Mouse (Mus musculus) hindbrain, embryonic 15.5 days (tissue): ENCODE results near the gene Ccdc80. TPM values are rescaled to one million over a fixed set of nuclear protein-coding genes. Genes with fewer than 3 reads are reported as not detected.

Experiments
- ATAC-seq: fragments of 200-750 bp; cut with Nextera tagmentation; 2 replicates; pipeline ENCODE4 v1.8.0; 2017; ENCODE audit warnings: low read depth, moderate number of reproducible peaks, moderate TSS enrichment; ENCODE audit not compliant: low FRiP score
- H3K27ac ChIP-seq: fragments of 300-500 bp; sonication (generic); replicated peaks from 2 replicates; pipeline ENCODE4 v1.5.1; 2015; ENCODE audit warnings: mild to moderate bottlenecking, inconsistent platforms
- H3K27me3 ChIP-seq: fragments of 300-500 bp; sonication (generic); 2 replicates; pipeline ENCODE4 v1.6.1; 2015; ENCODE audit warnings: control low read depth, inconsistent platforms
- H3K36me3 ChIP-seq: fragments of 300-500 bp; sonication (generic); 2 replicates; pipeline ENCODE4 v1.6.1; 2015; ENCODE audit warnings: control low read depth, inconsistent platforms
- H3K4me1 ChIP-seq: fragments of 300-500 bp; sonication (generic); replicated peaks from 2 replicates; pipeline ENCODE4 v1.6.1; 2015; ENCODE audit warnings: control low read depth, inconsistent platforms
- H3K4me2 ChIP-seq: fragments of 300-500 bp; sonication (generic); 2 replicates; pipeline ENCODE4 v1.6.1; 2015; ENCODE audit warnings: moderate library complexity, mild to moderate bottlenecking, inconsistent platforms
- H3K4me3 ChIP-seq: fragments of 300-500 bp; sonication (generic); 2 replicates; pipeline ENCODE4 v1.5.1; 2015; ENCODE audit warnings: mild to moderate bottlenecking, inconsistent platforms
- H3K9ac ChIP-seq: fragments of 300-500 bp; sonication (generic); 2 replicates; pipeline ENCODE4 v1.6.1; 2015; ENCODE audit warnings: inconsistent platforms
- H3K9me3 ChIP-seq: fragments of 300-500 bp; sonication (generic); 2 replicates; pipeline ENCODE4 v1.6.1; 2016; ENCODE audit warnings: control low read depth, inconsistent platforms
- whole genome bisulfite sequencing: fragments of 180-500 bp; shearing (Covaris S2); methylation state at CpG from one replicate; pipeline ENCODE4 v1.1.7; 2015; 5-methylcytosine and 5-hydroxymethylcytosine counted together
- polyA plus RNA-seq: library from polyadenylated mRNA; unstranded; fragments of >200 nt; fragmentation: Nextera tagmentation; extraction: Ambion mirVana; gene quantifications from 2 replicates; pipeline ENCODE4 v1.2.1, GENCODE M21; 2015

The Ccdc80 gene
- polyA plus RNA-seq, 1 experiment from 2014 or later, result 11.6 TPM

- H3K4me2 ChIP-seq, result no peak overlapping the region
- H3K4me1 ChIP-seq, result peaks cover 13% of the 10 kb centered on the region
- no peaks in the 10 kb centered on the region for H3K9me3 ChIP-seq
- H3K9ac ChIP-seq, result no peak overlapping the region
- H3K27me3 ChIP-seq, result no peaks in the 10 kb centered on the region
- 94% methylated on average over 13 of the region's 13 CpGs for WGBS
- ATAC-seq, result no peak
- H3K4me3 ChIP-seq, result no peak overlapping the region
- no peaks in the 10 kb centered on the region for H3K36me3 ChIP-seq
- no peak overlapping the region for H3K27ac ChIP-seq
Measured at GRCm38 (mm10) chr16:45095030-45095429, 1.8 kb downstream of the Ccdc80 start.

- Histone ChIP-seq H3K36me3 (no peaks in the 10 kb centered on the region), H3K4me3 (no peak overlapping the region), H3K27ac (no peak overlapping the region), H3K27me3 (no peaks in the 10 kb centered on the region), H3K4me2 (no peak overlapping the region), H3K9ac (no peak overlapping the region), H3K9me3 (no peaks in the 10 kb centered on the region), H3K4me1 (peaks cover 13% of the 10 kb centered on the region)
- 87% methylated on average over 26 of the region's 26 CpGs for WGBS
- ATAC-seq, result no peak
Measured at GRCm38 (mm10) chr16:45095561-45096482, 2.6 kb downstream of the Ccdc80 start.

GRCm38 (mm10) chr16:45097467-45097866 is 4.3 kb downstream of the Ccdc80 start:
- Histone ChIP-seq H3K9ac (no peak overlapping the region), H3K27me3 (no peaks in the 10 kb centered on the region), H3K9me3 (no peaks in the 10 kb centered on the region), H3K4me2 (no peak overlapping the region), H3K4me1 (peaks cover 13% of the 10 kb centered on the region), H3K27ac (no peak overlapping the region), H3K36me3 (no peaks in the 10 kb centered on the region), H3K4me3 (no peak overlapping the region)
- no peak for ATAC-seq
- 96% methylated on average over 2 of the region's 2 CpGs for WGBS

GRCm38 (mm10) chr16:45098186-45098885 is 5.1 kb downstream of the Ccdc80 start:
- 54% methylated on average over 10 of the region's 10 CpGs for WGBS
- Histone ChIP-seq H3K27me3 (no peaks in the 10 kb centered on the region), H3K4me2 (no peak overlapping the region), H3K4me1 (peaks cover 12% of the 10 kb centered on the region), H3K9ac (no peak overlapping the region), H3K27ac (no peak overlapping the region), H3K36me3 (no peaks in the 10 kb centered on the region), H3K9me3 (no peaks in the 10 kb centered on the region), H3K4me3 (no peak overlapping the region)
- ATAC-seq, result no peak

- Histone ChIP-seq H3K4me1 (peaks cover 10% of the 10 kb centered on the region), H3K9me3 (no peaks in the 10 kb centered on the region), H3K4me2 (no peak overlapping the region), H3K36me3 (no peaks in the 10 kb centered on the region), H3K27ac (no peak overlapping the region), H3K27me3 (no peaks in the 10 kb centered on the region), H3K9ac (no peak overlapping the region), H3K4me3 (no peak overlapping the region)
- 62% methylated on average over 6 of the region's 6 CpGs for WGBS
- peak; percentile 34; the same call in 1 of the 2 replicates for ATAC-seq
Measured at GRCm38 (mm10) chr16:45098886-45099210, 5.6 kb downstream of the Ccdc80 start.

GRCm38 (mm10) chr16:45100892-45101291 is 7.7 kb downstream of the Ccdc80 start:
- Histone ChIP-seq H3K4me3 (no peak overlapping the region), H3K36me3 (no peaks in the 10 kb centered on the region), H3K4me1 (0 out of 2 replicates have a peak, but pooled peaks cover 6% of the 10 kb centered on the region), H3K4me2 (no peak overlapping the region), H3K9me3 (no peaks in the 10 kb centered on the region), H3K27ac (no peak overlapping the region), H3K27me3 (no peaks in the 10 kb centered on the region), H3K9ac (no peak overlapping the region)
- WGBS, result 77% methylated on average over 3 of the region's 3 CpGs
- no peak for ATAC-seq

- 70% methylated on average over 3 of the region's 3 CpGs for WGBS
- H3K4me2 ChIP-seq, result no peak overlapping the region
- H3K36me3 ChIP-seq, result no peaks in the 10 kb centered on the region
- H3K27me3 ChIP-seq, result no peaks in the 10 kb centered on the region
- no peaks in the 10 kb centered on the region for H3K9me3 ChIP-seq
- ATAC-seq, result no peak
- H3K9ac ChIP-seq, result no peak overlapping the region
- no peaks in the 10 kb centered on the region for H3K4me1 ChIP-seq
- no peak overlapping the region for H3K4me3 ChIP-seq
- H3K27ac ChIP-seq, result no peak overlapping the region
Measured at GRCm38 (mm10) chr16:45104993-45105392, 11.8 kb downstream of the Ccdc80 start.

- no peaks in the 10 kb centered on the region for H3K9me3 ChIP-seq
- no peaks in the 10 kb centered on the region for H3K27me3 ChIP-seq
- no peak overlapping the region for H3K4me2 ChIP-seq
- H3K9ac ChIP-seq, result no peak overlapping the region
- H3K4me1 ChIP-seq, result no peaks in the 10 kb centered on the region
- ATAC-seq, result no peak
- no peak overlapping the region for H3K27ac ChIP-seq
- no peak overlapping the region for H3K4me3 ChIP-seq
- WGBS, result 84% methylated on average over 5 of the region's 5 CpGs
- no peaks in the 10 kb centered on the region for H3K36me3 ChIP-seq
Measured at GRCm38 (mm10) chr16:45108203-45108878, 15.1 kb downstream of the Ccdc80 start.

GRCm38 (mm10) chr16:45110498-45110897 is 17.3 kb downstream of the Ccdc80 start:
- Histone ChIP-seq H3K9ac (no peak overlapping the region), H3K4me2 (no peak overlapping the region), H3K27me3 (no peaks in the 10 kb centered on the region), H3K4me1 (no peaks in the 10 kb centered on the region), H3K27ac (no peak overlapping the region), H3K4me3 (no peak overlapping the region), H3K36me3 (no peaks in the 10 kb centered on the region), H3K9me3 (no peaks in the 10 kb centered on the region)
- WGBS, result 78% methylated on average over 4 of the region's 4 CpGs
- ATAC-seq, result no peak

GRCm38 (mm10) chr16:45117200-45117599 is 24.0 kb downstream of the Ccdc80 start:
- Histone ChIP-seq H3K9me3 (no peaks in the 10 kb centered on the region), H3K4me2 (no peak overlapping the region), H3K9ac (no peak overlapping the region), H3K36me3 (no peaks in the 10 kb centered on the region), H3K4me3 (no peak overlapping the region), H3K4me1 (0 out of 2 replicates have a peak, but pooled peaks cover 5% of the 10 kb centered on the region), H3K27me3 (no peaks in the 10 kb centered on the region), H3K27ac (no peak overlapping the region)
- ATAC-seq, result no peak
- 97% methylated on average over 3 of the region's 3 CpGs for WGBS

- Histone ChIP-seq H3K4me1 (0 out of 2 replicates have a peak, but pooled peaks cover 5% of the 10 kb centered on the region), H3K27me3 (no peaks in the 10 kb centered on the region), H3K9me3 (no peaks in the 10 kb centered on the region), H3K9ac (no peak overlapping the region), H3K4me3 (no peak overlapping the region), H3K36me3 (no peaks in the 10 kb centered on the region), H3K4me2 (no peak overlapping the region), H3K27ac (no peak overlapping the region)
- ATAC-seq, result no peak
- 84% methylated on average over 3 of the region's 3 CpGs for WGBS
Measured at GRCm38 (mm10) chr16:45118760-45119159, 25.6 kb downstream of the Ccdc80 start.
